Mouse (Mus musculus) ZHBTc4 (cell line): ENCODE measurements around the gene Prr36.
A peak's percentile ranks its signal among the peaks of the same experiment; 100 is the strongest.
"Not testable (repeated sequence)": the region's sequence is repeated elsewhere in the genome, so short reads cannot be mapped to it uniquely, and the experiment has no call there.

Source experiments
- DNase-seq: peaks from one replicate; pipeline ENCODE4 v3.0.0-alpha.2; 2011; ENCODE audit warnings: low read depth, low spot score

Gene Prr36

DNA sequence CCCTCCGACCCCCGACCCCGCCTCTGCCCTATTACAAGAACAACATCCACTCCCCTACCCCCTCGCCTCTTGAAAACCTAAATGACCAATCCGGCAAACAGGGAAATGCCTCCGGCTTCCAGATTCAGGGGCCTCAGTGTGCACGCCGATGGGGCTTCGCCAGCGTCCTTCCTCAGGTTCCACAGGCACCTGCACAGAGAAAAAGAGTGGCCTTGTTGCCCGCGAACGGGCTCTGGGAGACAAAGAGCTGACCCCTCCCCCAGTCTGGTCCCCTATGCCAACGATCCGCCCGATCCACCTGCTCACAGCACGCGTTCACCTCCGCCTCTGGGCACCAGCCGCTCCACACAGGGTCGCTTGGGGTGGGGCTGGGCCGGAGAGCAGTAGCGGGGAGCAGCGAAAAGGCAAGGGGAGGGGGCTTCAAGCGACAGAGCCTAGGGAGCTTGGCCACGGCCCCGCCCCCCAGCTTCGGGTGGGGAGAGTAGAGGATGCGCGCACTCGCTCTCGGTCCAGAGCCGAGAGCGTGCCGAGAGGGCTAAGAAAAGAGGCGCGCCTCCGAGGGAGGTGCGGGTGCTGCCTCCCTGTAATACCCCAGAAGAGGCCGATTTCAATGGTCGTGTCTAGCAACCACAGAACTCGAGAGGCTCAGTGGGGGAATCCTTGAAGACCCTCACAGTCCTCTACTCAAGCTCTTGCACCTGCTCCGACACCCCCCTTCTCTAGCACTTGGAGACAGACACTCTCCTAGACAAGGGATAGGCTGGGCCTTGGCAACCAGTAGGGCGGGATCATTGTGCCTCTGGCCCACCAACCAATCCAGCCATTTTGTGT is at the start of gene Prr36:
Prr36 (minus strand) TSS at position 669 of the 831 bp plus-strand sequence.
- DNase-seq: peak; percentile 82

DNA sequence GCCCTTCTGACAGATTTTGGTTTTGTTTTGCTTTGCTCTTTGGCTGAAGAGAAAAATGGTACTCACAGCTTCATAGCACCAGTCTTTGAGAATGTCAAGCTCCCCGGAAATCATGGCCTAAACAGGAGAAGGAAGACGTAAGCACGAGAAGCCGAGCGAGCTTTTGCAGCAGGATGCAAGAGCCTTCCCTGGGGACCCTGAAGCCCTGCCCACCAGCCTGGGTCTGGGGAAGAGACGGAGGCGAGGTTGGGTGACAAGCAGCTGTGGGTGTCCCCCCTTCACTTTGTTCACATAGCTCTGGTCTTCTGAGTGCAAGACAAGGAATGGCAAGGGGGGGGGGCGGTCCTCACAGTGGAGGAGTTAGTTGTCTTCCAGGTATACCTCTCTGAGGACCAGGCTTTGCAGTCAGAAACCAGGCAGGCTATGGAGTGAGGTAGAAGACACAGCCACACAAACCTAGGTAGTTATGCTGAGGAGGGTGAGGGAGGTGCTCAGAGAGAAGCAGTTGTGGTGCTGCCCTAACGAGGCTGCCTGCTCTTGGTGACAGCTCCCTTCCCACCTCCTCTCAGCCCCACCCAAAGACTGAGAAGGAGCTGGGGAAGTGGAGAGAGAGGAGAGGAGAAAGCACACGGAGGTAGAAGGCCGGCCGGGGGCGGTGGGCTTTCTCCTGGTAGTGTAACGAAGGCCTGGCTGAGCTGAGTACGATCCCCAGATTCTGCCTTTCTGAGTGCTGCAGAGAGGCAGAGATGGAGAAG is 48.1 kb upstream of the Prr36 start:
- no peak for DNase-seq

DNA sequence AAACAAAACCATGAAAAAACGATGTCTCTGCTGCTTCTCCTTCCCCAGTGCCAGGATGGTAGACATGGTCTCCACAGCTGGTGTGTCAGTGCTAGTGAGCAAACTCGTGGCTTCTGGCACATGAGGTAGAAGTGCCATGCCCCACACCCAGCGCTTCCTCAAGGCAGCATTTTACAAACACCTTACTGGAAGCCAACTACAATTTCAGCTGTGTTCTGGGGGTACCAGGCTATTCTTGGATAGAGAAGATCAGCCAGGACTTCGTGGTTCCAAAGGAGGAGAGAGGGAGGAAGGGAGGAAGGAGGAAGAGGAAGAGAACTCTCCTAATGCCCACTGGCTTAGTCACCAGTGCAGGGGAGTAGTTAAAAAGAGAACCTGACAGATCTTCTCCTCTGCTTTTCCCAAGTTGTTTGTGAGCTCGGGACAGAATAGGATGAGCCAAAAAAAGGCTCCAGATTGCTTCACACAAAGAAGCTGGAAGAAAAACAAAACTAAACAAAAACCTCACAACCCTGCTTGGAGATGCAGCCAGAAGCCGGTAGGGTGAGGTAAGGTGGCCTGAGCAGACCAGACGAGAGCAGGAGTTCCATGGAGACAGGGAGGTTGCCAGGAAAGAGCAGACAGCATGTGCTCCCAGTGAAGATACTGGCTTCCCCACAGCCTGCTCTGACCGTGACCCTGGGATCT is 46.0 kb upstream of the Prr36 start:
- no peak for DNase-seq

DNA sequence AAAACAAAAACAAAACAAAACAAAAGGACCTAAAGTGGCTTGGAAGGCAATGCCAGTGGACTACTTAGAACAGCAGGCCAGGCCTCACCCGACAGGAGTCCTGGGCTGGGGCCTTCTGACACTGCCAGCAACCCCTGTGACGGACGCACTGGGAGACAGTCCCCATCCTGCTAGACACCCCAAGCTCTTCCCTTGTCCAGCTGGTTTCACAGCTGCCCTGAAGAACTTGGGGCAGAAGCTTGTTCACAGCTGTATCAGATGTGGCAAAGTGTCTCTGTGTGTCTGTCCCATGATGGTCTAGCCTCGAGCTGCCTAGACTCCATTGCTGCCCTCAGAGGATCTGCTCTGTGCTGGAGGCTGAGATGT is 42.5 kb upstream of the Prr36 start:
- no peak for DNase-seq

DNA sequence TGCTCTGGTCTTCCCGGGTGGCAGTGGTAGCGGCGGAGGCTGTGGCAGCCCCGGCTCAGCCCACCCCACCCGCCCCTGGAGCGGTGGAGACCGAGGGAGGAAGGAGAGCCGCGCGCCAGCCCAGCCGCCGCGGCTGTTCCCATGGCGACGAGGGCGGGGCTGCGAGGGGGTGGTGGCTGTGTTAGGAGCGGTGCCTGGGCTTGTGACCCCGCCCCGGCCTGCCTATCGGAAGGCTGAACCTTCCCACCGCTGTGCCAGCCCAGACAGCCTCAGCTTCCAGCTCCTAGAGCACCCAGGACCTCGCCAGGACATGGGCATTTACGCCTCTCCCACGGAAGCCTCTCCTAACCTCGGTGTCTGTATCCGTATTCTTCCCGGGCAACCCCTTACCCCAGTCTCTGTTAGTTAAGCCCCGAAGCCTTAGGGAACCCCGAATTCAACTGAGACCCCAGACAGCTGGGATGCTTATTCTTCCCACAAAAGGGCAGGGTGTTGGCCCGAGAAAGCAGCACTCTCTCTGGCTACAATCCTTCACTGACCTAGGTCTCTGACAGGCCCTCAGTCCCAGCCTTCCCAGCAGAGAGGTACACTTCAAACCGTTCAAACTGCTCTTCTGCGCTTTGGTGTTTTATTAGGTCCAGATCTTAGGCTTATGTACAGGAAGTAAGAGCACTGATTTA is 42.0 kb upstream of the Prr36 start, which contains the start of gene Ctxn1:
Ctxn1 (minus strand) TSS at position 150 of the 680 bp plus-strand sequence.
- peak; percentile 98 for DNase-seq

DNA sequence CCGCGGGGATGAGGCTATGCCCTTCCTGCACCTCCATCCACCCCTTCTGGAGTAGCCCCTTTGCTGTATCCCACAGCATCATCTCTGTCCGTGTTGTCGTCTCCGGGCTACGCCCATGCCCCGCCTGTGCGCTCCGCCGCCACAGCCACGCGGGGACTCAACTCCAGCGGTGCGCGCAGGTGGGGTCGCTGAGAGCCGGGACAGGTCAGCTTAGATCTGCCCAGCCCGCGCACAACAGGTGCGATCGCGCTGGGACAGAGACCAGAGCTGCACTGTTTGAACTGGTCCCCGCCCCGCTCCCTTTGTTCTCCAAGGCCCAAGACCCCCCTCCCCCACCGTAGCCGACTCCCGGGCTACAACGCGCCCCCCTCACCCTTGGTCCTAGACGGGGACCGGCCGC is 41.4 kb upstream of the Prr36 start:
- no peak for DNase-seq

DNA sequence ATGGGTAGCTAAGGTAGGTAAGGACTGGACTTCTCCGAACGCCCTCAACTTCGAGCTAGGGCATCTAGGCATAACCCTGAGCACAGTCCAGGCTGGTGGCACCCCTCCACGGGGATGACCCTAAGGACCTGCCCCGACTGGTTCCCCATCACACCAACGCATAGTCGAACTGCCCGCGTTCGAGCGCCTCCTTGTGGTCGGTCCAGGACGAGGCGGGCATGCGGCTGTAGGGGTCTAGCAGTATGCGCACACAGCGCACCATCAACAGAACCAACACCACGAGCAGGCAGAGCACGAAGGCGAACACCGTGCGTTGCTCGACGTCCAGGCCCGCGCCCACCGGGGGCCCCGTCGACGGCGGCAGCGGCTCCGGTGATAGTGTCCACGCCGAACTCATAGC is 41.0 kb upstream of the Prr36 start:
- DNase-seq: peak; percentile 91

DNA sequence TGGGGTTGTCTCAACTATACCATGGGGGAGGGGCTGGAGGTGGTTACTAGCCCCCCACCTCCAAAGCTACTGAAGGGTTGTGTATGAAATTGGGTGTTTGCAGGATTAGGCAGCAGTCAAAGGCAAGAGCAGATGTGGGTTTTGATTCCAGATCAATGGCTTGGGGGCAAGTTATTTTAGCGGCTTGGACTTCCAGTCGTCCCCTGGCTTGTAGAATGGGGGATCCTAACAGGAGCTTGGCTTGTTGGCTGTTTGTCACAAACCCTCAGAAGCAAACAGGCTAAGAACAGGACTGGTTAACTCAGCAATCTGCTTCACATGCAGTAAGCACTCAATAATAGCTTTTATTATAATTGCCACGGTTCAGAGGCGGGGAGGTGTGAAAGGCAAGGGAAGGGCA is 40.1 kb upstream of the Prr36 start:
- DNase-seq: no peak

DNA sequence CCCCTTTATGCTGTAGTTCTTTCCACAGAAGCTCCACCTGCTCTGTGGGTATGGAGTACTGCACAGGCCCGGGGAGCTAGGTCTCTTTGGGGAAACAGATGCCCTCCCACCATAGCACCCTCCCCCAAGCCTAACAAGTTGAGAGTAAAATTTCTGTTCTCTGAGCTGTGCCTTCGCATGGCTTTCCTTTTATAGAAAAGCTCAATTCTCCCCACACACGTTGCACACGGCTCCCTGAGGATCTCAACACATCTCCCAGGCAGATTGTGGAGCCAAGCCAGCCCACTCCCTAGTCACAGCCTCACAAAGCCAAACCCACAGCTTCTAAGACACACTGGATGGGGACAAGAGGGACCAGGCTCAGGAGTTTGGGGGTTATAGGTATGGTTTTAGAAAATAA is 39.7 kb upstream of the Prr36 start:
- DNase-seq: no peak

DNA sequence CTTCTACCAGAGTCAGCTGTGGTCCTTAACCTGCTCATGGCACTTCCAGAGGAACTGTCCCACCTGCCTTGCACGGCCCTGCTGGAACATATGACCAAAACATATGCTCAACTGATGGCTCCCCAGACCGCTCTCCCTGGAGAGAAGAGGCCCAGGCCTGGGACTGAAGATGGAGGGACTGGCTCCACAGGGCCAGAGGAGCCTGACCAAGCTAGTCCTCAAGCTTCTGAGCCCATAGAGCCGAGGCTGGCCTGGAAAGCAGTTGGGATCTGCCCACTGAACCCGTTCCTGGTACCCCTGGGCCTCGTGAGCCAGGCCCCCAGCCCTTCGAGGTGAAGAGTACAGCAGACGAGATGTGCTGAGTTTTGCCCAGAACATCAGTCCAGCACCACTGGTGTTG is 38.2 kb upstream of the Prr36 start:
- not testable (repeated sequence) for DNase-seq

DNA sequence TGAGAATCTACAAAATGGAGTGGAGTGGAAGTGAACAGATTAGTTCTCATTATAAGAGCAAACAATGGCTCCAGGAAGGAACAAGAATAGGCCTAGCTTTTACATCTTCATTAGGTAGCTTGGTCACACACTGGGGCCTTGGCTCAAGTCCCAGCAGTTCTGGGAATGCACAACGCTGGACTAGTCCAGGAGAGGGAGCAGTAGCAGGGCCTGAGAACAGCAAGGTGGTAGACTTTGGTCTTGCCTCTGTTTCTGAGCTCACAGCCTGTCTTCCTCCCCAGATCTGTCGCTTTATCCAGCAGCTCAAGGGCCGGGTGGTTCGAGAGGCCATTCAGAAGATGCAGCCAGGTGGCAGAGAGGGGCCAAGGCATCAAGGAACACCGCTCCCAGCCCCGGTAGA is 36.7 kb upstream of the Prr36 start:
- DNase-seq: peak; percentile 55

DNA sequence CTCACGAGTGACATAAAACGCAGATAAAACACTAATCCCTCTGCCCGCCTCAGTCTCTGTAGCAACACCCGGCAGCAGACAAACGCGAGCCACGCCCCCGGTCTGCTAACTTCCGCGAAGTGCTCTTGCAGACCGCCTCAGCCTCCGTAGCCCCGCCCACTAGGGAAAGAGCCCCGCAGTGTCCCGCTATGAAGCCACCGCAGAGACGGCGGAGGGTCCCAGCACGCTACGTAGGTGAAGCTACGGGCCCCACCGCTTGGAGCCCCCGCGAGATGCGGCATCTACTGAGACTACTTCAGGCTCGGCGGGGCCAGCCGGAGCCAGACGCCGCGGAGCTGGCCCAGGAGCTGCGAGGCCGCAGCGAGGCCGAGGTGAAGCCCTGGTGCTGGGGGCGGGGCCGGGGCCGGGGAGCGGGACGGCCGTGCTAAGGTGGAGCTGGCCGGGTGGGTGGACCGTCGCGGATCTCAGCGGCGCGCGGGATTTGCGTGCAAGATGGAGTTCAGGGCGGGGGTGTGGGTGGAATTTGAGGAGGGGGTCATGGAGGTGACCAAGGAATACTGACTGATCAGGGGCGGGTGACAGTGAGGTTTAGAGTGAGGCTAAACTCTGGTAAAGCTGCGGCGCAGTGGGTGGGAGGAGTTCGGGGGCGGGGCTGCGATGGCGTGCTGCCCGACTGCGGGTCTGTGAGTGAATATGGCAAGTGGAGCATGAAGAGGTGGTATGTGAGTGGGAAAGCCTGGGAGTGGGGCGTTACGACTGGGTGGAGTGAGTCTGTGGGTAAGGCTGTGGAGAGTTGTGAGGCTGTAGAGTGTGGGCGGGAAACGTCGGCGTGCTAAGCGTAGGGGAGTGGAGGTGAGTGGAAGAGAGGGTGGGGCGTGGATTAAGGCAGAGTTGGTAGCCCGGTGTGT is 35.9 kb upstream of the Prr36 start, which contains the start of gene Snapc2:
Snapc2 (plus strand) TSS at position 147 of the 908 bp plus-strand sequence.
- DNase-seq: peak; percentile 97

DNA sequence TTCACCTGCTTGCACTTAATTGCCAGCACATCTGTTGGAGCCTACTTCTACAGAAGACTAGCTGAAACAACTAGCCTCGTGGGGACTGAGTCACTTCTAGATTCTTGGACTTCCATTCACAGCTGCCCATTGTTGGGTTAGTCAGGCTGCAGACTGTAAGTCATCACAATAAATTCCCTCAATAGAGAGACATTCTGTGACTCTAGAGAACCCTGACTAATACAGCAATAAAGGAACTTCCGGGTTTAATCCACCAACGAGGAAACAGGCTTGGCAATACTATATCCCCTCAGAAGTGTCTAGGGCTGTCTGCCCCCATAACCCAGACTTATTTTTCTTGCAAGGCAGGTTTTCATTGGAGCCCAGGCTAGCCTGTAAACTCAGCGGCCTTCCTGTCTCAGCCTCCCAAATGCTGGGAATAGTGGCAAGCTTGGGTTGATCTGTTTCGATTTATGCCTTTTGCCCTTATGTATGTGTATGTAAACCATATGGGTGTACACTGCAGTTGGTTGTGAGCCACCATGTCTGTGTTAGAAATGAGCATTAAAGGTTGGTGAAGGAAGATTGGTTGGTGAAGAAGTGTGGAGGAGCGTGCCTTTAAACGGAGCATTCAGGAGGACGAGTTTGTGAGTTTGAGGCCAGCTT is 35.0 kb upstream of the Prr36 start:
- no peak for DNase-seq

DNA sequence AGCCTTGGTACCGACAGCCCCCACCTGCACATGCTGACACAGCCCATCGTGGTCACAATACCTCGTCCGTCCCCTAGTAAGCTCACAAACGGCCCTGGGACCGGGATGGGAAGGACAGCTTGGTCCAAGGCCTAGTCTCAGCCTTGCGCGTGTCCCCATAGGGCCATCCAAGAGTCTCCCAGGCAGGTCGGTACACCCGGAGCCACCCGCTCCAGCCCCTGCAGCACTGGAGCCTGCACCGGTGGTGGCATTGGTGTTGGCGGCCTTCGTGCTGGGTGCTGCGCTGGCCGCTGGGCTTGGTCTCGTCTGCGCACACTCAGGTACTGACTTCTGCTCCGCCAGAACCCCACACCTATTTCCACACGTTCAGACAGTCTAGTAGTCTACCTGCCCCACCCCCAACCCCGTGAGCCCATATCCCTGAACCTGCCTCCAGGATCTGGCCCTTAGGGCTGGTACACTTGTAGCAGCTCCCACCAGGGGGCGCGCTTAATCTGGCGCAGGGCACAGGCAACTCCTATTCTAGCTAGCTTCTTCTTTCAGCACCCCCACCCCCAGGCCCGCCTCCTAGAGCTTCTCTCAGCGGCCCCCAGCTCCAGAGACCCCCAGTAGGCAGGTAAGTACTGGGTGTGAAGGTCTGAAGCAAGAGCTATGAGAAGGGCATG is 33.2 kb upstream of the Prr36 start:
- peak; percentile 82 for DNase-seq

DNA sequence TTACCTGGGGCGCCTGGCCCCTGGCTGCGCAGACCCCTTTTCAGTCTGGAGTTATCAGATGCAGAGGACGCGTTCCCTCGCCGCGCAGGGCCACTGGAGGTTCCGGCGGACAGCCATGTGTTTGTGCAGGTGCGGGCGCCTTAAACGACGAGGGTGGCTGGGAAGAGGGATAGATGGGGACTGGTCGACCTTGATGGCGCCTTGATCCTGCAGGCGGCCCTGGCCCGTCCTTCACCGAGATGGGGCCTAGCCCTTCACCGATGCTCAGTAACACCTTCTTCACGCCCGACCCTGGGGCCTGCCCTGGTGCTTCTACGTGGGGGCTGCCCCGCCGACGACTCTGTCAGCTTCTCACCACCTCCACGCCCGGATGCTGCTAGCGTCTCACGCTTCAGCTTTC is 32.0 kb upstream of the Prr36 start:
- DNase-seq: peak; percentile 82

DNA sequence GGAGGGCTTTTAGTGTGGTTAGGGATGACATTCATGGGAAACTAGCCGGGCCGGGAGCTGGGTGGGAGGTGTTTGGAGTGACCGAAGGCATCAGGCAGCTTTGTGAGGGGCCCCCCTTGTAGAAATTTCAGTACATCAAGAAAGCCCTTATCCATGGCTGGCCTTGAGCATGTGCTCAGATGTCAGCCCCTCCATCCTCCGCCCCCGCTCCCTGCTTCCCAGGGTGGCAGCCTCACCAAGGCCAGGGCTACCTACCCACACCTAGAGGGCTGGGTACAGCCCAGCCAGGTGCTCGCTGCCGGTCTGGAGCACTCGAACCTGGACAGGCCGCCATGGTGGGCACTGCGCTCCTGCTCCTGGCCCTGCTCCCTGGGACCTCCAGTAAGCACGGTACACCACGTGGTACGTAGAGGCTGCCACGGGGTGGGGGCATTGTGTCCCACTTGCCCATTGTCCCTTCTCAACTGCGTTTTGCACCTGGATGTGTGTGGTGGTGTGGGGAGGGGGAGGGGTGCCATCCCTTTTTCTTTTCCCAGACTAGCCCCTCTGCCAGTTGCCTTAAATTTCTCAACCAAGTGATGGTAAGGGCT is 30.8 kb upstream of the Prr36 start, which contains the start of gene Tgfbr3l:
Tgfbr3l (plus strand) TSS at position 264 of the 590 bp plus-strand sequence.
- no peak for DNase-seq

DNA sequence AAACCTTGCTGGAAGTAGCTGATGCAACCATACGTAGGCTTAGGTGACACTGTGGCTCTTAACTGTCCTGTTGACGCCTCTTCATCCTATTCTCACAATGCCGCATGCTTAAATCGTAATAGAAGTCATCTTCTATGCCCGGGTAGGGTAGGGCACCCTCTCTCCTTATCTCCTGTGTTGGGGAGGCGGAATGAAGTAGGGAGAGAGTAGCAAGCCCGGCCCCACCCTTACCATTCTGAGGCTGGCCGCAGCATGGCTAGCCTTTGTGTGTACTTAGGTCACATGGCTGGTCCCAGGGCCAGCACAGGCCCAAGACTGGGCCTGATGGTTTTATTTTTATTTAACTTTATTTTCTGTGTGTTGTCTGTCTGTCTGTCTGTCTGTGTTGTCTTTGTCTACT is 30.0 kb upstream of the Prr36 start:
- DNase-seq: no peak

DNA sequence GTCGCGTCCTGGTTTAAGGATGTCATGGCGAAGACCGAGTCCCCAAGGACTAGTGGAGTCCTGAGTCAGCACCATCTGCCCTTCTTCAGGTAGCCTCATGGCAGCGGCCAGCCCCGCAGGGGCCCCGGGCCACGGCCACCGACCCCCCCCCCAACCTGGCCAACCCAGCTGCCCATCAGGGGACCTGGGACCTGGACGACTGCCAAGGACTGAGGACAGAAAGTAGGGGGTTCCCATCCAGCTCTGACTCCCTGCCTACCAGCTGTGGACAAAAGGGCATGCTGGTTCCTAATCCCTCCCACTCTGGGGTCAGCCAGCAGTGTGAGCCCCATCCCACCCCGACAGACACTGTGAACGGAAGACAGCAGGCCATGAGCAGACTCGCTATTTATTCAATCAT is 28.5 kb upstream of the Prr36 start:
- no peak for DNase-seq

DNA sequence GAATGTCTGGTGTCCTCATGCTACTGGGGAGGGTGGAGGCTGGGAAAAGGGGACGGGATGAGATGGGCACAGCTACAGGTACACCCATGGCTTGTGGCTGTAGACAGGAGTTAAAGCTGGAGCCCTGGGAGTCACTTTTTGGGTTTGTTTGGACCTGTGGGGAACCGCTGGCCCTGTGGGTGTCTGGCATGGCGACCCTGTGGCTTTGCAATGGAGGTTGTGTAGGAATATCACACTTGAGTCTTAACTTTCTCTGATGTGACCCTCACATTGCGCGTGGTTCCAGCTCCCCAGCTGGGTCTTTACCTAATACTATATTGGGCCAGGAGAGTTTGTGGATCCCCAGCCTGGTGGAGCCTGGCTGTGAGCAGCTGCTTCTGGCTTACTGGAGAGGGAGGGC is 27.8 kb upstream of the Prr36 start:
- no peak for DNase-seq
